Mouse (Mus musculus) heart, postnatal 14 days (tissue): ENCODE results near the gene Dnpep. TPM values are rescaled to one million over a fixed set of nuclear protein-coding genes. Genes with fewer than 3 reads are reported as not detected.

Experiments
- DNase-seq, 2 experiments: peaks; one replicate each; pipeline ENCODE4 v3.0.0; 2021 to 2022
- intact Hi-C: fragments of 180-260 bp; cut with DNase I; formaldehyde crosslinking; loops from one replicate; pipeline ENCODE4 v1.15.1; 2025
- total RNA-seq, 2 experiments: library from RNA; stranded (reverse); gene quantifications; 2 replicates each; pipeline ENCODE4 v1.2.3; 2021

Gene Dnpep
- total RNA-seq, 2 experiments from 2014 or later: 85.6 to 88.5 TPM

DNA sequence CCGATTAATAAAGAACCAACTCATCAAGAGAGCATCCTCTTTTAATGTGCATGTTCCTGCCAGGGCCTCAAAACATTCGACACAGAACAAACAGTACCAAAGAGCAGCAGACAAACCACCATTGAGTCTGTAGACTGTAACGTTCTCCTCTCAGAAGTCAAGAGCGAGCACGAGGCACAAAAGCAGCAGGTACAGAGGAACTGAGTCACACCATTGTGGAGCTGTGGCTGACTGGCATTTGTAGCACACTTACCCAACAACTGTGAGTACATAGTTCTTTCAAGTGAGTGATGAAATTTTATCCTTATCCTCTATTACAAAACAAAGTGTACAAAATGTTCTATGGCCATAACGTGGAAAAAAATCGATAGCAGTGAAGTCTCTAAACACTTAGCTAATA, 32.9 kb downstream of the Dnpep start:
- no peak for DNase-seq
- intact Hi-C loops: no loop called here

DNA sequence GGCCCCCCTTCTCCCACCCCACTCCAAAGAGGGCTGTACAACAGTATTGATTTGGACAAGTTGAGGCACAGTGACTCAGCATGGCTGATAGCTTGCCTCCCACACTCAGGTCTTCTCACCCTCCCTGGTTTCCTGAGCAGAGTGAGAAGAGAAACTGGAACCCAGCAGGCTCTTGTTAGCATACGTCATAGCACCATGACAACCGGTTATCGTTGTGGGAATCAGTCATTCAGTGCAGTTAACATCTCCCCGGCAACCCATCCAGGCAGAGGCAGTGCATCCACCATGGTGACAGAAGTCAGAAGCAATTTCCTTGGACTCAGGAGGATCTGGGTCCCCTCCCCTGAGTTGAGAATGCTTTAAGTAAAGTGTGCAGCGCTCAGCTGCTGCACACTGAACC, 34.8 kb downstream of the Dnpep start:
- DNase-seq: no peak
- intact Hi-C loops: no loop called here

DNA sequence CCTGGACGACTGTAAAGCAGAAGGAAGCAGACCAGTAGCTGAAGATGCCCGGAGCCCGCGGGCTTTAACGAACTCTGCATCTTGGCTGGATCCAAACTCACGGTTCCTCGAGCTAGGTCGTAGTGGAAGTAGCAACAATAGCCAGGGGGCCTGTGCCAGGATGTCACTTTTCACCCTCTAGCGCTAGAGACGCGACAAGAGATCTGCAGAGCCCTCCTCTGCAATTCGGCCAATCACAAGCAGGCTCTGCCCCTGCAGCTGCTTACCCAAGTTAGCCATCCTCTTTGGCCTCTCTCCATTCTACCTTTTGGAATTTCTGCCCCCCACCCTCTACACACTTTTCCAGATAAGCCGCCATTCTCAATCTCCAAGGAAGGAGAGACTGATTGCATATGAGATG, 39.6 kb downstream of the Dnpep start, which contains the start of gene Resp18:
Gene Resp18, minus strand, starts transcription at position 188 of the 400 bp plus-strand sequence.
- intact Hi-C loops: no loop called here
- no peak for DNase-seq

DNA sequence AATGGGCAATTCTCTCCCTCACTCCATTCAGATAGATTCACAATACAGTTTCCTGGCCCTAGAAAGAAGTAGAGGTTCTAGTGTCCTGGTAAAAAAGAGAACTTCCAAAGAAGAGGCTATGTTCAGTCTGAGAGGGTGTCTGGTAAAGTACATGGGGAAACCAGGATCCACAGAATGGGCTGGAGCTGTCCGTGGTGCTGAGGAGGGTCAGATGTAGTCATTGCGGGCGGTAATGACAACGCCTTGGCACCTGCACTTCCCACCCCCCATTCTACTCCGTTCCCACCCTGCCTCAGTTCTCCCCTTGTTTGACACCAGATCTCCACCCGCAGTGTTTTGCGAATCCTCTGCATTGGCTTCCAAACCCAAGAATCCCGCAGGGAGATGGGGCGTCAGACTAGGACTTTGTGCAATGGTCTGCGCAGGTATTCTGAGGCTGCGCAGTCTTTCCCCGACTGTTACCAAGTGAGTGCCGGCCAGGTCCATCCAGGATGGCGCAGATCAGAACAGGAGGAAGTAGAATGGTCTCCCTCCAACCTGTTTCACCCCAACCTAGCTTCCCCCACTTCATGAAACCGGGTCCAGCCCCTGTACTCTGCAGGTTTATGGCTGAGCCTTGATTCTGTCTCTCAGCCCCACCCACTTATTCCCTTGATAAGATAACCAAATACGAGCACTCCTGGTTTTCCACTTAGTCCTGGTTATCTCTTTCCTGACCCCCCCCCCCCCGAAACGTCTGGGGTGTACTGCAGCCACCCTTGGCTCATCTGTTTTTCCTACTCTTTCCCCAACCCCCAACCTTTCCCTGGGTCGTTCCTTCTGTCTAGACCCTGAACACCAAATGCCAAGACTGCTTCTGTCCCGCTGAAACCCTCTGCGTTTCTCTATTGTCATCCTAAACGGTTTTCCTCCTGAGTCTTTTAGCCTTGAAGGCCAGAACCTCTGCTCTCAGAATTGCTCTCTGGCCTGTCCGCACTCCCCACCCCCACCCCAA, 40.3 kb downstream of the Dnpep start:
- peak; percentile 67 to 77 for DNase-seq

DNA sequence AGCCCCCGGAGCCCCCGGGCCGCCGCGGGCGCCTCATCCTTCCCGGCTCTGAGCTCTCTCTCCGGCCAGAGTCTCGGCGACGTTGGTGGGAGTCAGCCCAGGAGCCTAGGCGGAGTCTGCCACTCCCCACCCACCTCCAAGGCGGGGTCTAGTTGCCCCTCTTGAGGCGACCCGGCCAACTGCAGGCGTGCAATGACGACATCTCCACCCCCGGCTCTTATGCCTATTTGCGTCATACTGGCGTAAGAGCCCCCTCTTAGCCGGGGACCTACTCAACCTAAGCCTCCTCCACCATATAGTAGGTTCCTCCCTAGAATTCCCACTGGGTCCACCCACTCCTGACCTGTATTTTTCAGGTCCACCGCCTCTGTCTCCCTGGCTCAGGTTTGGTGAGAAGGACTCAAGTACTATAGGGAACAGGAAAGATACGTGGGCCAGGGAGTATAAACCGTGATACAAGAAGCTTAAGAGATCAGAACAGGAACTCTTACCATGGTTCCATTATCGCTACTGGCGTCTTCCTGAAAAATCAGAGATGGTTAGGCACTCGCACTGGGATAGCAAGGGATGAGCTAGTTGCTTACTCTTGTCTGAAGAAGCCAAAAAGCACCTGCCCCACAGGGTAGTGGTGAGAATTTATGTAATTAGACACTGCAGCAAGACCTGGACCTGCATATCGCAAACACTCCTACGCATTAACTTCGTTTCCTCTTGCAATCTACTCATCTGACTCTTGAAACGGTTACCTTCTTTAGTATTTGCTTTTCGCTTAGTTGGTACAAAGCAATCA, 53.5 kb downstream of the Dnpep start, which contains the start of gene Ptprn:
Gene Ptprn, minus strand, starts transcription at position 412 of the 790 bp plus-strand sequence.
- no peak for DNase-seq
- intact Hi-C loops: no loop called here

More for the DNA sequence above, 40.3 kb downstream of the Dnpep start:
- intact Hi-C loops: no loop called here

DNA sequence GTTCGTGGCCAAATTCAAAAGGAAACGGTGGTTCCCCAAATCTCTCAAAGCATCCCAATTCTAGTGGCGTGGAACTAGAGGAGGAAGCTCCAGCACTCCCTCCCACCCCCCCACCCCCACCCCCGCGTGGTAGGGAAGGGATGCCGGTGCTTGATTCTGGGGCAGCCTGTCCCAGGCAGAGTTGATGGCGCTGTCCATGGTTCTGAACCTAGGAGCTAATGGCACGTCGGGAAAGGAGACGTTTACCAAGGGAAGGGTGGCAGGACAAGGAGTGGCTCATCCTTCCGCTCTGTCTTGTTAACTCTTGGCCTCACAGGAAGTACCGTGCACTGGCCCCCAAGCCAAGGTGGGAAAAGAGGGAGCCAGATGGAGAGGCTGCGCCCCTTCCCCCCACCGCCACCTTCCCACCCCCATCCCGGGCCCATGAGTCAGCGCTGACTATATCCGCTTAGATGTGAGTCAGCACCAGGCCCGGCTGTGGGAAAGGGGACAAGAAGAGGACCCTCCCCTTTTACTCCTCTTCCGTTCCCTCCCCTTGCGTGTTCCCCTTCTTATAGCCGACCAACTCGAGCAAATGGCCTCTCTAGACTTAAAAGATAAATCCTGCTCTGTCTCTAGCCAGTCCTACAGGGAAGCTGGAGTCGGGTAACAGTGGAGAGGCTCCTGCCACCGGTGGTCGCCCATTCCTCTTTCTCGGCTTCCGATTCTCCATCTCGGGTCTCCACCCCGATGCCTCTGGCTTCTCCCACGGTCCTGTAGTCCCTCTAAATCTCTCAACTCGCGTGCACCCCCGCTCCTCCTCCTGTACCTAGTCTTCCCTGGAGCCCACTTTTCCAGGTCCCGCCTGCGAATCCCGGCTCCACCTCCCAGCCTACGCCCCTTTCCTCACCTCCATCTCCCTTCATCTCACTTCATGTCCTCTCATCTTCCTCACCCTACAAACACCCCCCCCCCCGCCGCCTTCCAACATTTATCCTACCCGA, 54.5 kb downstream of the Dnpep start:
- intact Hi-C loops: no loop called here

DNA sequence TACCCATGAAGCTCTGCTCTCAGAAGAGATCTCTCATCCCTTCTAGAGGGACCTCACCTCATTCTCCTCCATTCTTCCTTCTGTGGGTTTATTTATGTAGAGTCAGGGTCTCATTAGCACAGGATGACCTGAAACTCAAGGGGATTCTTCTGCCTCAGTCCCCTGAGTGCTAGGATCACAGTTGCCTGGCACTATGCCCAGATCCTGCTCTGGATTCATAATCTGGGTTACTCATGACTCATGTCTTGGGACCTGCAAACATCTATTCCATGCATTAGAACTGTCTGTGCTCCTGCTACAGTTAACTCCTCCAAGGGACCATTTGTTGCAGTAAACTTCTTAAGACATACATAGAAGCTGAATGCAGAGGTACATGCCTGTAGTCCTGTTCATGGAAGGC, 56.5 kb downstream of the Dnpep start:
- DNase-seq: no peak
- intact Hi-C loops: no loop called here

More for the DNA sequence above, 54.5 kb downstream of the Dnpep start:
- DNase-seq: peak; percentile 70 to 85

Other genes with a start within 250 kb of the Dnpep start
- gene Nhej1, start 192.8 kb downstream of the Dnpep start, total RNA-seq: 1 to 10 TPM; 2.6 to 4.0 TPM
- gene Slc23a3, start 184.1 kb downstream of the Dnpep start, total RNA-seq: 1 to 10 TPM in 1 of 2 experiments, under 1 TPM in 1; 0.78 to 1.0 TPM
- 10 to 100 TPM; 28.7 to 29.2 TPM for gene Cnppd1, start 175.3 kb downstream of the Dnpep start, total RNA-seq
- 10 to 100 TPM; 23.9 to 27.4 TPM for gene Retreg2, start 175.2 kb downstream of the Dnpep start, total RNA-seq
- gene Zfand2b, start 149.3 kb downstream of the Dnpep start, total RNA-seq: 10 to 100 TPM; 16.0 to 16.7 TPM
- gene Abcb6, start 137.6 kb downstream of the Dnpep start, total RNA-seq: 10 to 100 TPM; 25.7 to 26.4 TPM
- gene Ankzf1, start 125.8 kb downstream of the Dnpep start, total RNA-seq: 10 to 100 TPM; 13.5 to 13.6 TPM
- gene Atg9a, start 125.8 kb downstream of the Dnpep start, total RNA-seq: 10 to 100 TPM; 61.1 to 68.8 TPM
- gene Glb1l, start 107.2 kb downstream of the Dnpep start, total RNA-seq: 1 to 10 TPM; 5.2 to 6.7 TPM
- 10 to 100 TPM; 55.9 to 58.1 TPM for gene Stk16, start 107.2 kb downstream of the Dnpep start, total RNA-seq
- 100 to 1,000 TPM; 546 to 642 TPM for gene Tuba4a, start 98.1 kb downstream of the Dnpep start, total RNA-seq
- gene A630095N17Rik, start 85.9 kb downstream of the Dnpep start, total RNA-seq: not detected
- 10 to 100 TPM; 66.4 to 74.6 TPM for gene Dnajb2, start 81.6 kb downstream of the Dnpep start, total RNA-seq
- under 1 TPM; 0.44 to 0.60 TPM for gene Ptprn, start 53.5 kb downstream of the Dnpep start, total RNA-seq
- not detected for gene Resp18, start 39.6 kb downstream of the Dnpep start, total RNA-seq
- 1,000 to 10,000 TPM; 1,039 to 1,057 TPM for gene Des, start 42.3 kb upstream of the Dnpep start, total RNA-seq
- 100 to 1,000 TPM; 125 to 126 TPM for gene Speg, start 57.3 kb upstream of the Dnpep start, total RNA-seq
- gene Gmppa, start 117.9 kb upstream of the Dnpep start, total RNA-seq: 10 to 100 TPM; 32.3 to 32.5 TPM
- not detected for gene Asic4, start 132.4 kb upstream of the Dnpep start, total RNA-seq
- 10 to 100 TPM; 29.5 to 30.1 TPM for gene Chpf, start 161.3 kb upstream of the Dnpep start, total RNA-seq
- gene Tmem198, start 161.5 kb upstream of the Dnpep start, total RNA-seq: under 1 TPM; 0.26 to 0.88 TPM
- 100 to 1,000 TPM; 166 to 172 TPM for gene Obsl1, start 188.5 kb upstream of the Dnpep start, total RNA-seq
- 1 to 10 TPM; 6.0 to 7.8 TPM for gene Inha, start 189.1 kb upstream of the Dnpep start, total RNA-seq
- 10 to 100 TPM; 10.3 to 13.9 TPM for gene Stk11ip, start 203.5 kb upstream of the Dnpep start, total RNA-seq
- gene Slc4a3, start 228.3 kb upstream of the Dnpep start, total RNA-seq: 100 to 1,000 TPM; 172 to 178 TPM